Mouse (Mus musculus) embryonic stem cell, embryonic (primary cell): Measurements from ENCODE around the gene Eif3k.

ENCODE experiments used
- CTCF ChIA-PET, 4 experiments: fragments of 300-600 bp in 2 of 4; fragments of 350-600 bp in 2 of 4; sonication (Branson Sonifier 250); formaldehyde crosslinking; loops; one replicate each; lab custom pipeline; 2022; ENCODE audit warnings: inconsistent platforms in 2 of 4; lab: Charles Lee
- POLR2A ChIA-PET, 4 experiments: fragments of 300-600 bp in 2 of 4; fragments of 350-600 bp in 2 of 4; sonication (Branson Sonifier 250); formaldehyde crosslinking; loops; one replicate each; lab custom pipeline; 2022; ENCODE audit warnings: antibody characterized with exemption in 4 of 4, inconsistent platforms in 1 of 4; lab: Charles Lee

Eif3k gene

GRCm38 (mm10) chr7:28925317-28925716 is 56.3 kb downstream of the Eif3k start:
- ChIA-PET CTCF (interaction anchor here in 3 of 4 experiments (0.5 to 1.3 kb wide), 6 partner anchors 8 to 198 kb away, joined by 3 to 8 read pairs (median 3); no protein-coding TSS in a partner anchor), POLR2A (interaction anchor here (0.8 to 5.5 kb wide), 13 partner anchors 9 to 115 kb away, joined by 3 to 31 read pairs (median 4); no protein-coding TSS in a partner anchor)

GRCm38 (mm10) chr7:28924802-28925201 is 56.9 kb downstream of the Eif3k start:
- ChIA-PET CTCF (interaction anchor here in 3 of 4 experiments (0.6 to 1.3 kb wide), 4 partner anchors 8 to 131 kb away, joined by 3 to 8 read pairs (median 3); no protein-coding TSS in a partner anchor), POLR2A (interaction anchor here in 3 of 4 experiments (0.8 to 5.5 kb wide), 16 partner anchors 7 to 115 kb away, joined by 3 to 31 read pairs (median 4); partner anchors contain the start of genes Eif3k (in 1 of the 3) and Map4k1 (in 1 of the 3))

GRCm38 (mm10) chr7:28923865-28924291 is 57.8 kb downstream of the Eif3k start:
- ChIA-PET CTCF (interaction anchor here in 2 of 4 experiments (0.6 to 1.0 kb wide), 3 partner anchors 41 to 397 kb away, joined by 3 to 7 read pairs (median 4); no protein-coding TSS in a partner anchor), POLR2A (interaction anchor here in 3 of 4 experiments (0.6 to 4.5 kb wide), 23 partner anchors 8 to 183 kb away, joined by 3 to 26 read pairs (median 5); partner anchors contain the start of genes Capn12 (in 1 of the 3), Eif3k (in 1 of the 3), Map4k1 (in 1 of the 3) and Mrps12 (in 1 of the 3))

- ChIA-PET CTCF (interaction anchor here in 1 of 4 experiments (0.5 kb wide), 1 partner anchor 142 kb away, joined by 4 read pairs; no protein-coding TSS in a partner anchor), POLR2A (interaction anchor here (0.5 to 4.5 kb wide), 23 partner anchors 7 to 487 kb away, joined by 3 to 26 read pairs (median 4); partner anchors contain the start of genes Eif3k (in 1 of the 4) and Map4k1 (in 1 of the 4))
These were observed 59.1 kb downstream of the Eif3k start for GRCm38 (mm10) chr7:28922606-28923005.

GRCm38 (mm10) chr7:28921722-28922465 is 59.8 kb downstream of the Eif3k start:
- POLR2A ChIA-PET, result interaction anchor here in 3 of 4 experiments (0.6 to 4.5 kb wide), 23 partner anchors 9 to 130 kb away, joined by 3 to 26 read pairs (median 3); partner anchors contain the start of genes Eif3k (in 1 of the 3) and Map4k1 (in 1 of the 3)
- CTCF ChIA-PET, result no interaction called here
